Mouse (Mus musculus): Measurements from ENCODE around the gene Acot4. TPM values are rescaled to one million over a fixed set of nuclear protein-coding genes. Genes with fewer than 3 reads are reported as not detected.
"Not testable (repeated sequence)": the region's sequence is repeated elsewhere in the genome, so short reads cannot be mapped to it uniquely, and the experiment has no call there.

Acot4 gene
- polyA plus RNA-seq, 1 experiment from 2014 or later: 0.17 TPM

- H3K27ac ChIP-seq; H3K27me3 ChIP-seq; H3K9me3 ChIP-seq; H3K36me3 ChIP-seq; H3K4me1 ChIP-seq; H3K4me3 ChIP-seq; H3K9ac ChIP-seq; H3K4me2 ChIP-seq; ATAC-seq (ENCODE audit: insufficient number of reproducible peaks, low FRiP score, low TSS enrichment, low read depth): not testable (repeated sequence)
- 89% methylated on average over 5 of the region's 5 CpGs for WGBS
Measured at GRCm38 (mm10) chr12:84094666-84095065, 56.5 kb downstream of the Acot4 start.

Other genes with a start within 250 kb of the Acot4 start
- gene Numb, start 116.4 kb upstream of the Acot4 start, polyA plus RNA-seq (2015; fragmentation: Nextera tagmentation; extraction: Ambion mirVana): 36.6 and 37.5 TPM in 2 replicates
- 9.0 and 11.2 TPM in 2 replicates for gene Riox1, start 87.8 kb upstream of the Acot4 start, polyA plus RNA-seq (2015; fragmentation: Nextera tagmentation; extraction: Ambion mirVana)
- gene Heatr4, start 53.5 kb upstream of the Acot4 start, polyA plus RNA-seq (2015; fragmentation: Nextera tagmentation; extraction: Ambion mirVana): not detected in 2 replicates
- 26.1 and 26.5 TPM in 2 replicates for gene Acot2, start 50.5 kb upstream of the Acot4 start, polyA plus RNA-seq (2015; fragmentation: Nextera tagmentation; extraction: Ambion mirVana)
- gene Acot1, start 28.9 kb upstream of the Acot4 start, polyA plus RNA-seq (2015; fragmentation: Nextera tagmentation; extraction: Ambion mirVana): 58.3 and 59.5 TPM in 2 replicates
- gene Gm49366, start 556 bp downstream of the Acot4 start, polyA plus RNA-seq (2015; fragmentation: Nextera tagmentation; extraction: Ambion mirVana): not detected in 2 replicates
- not detected in 2 replicates for gene Acot3, start 13.8 kb downstream of the Acot4 start, polyA plus RNA-seq (2015; fragmentation: Nextera tagmentation; extraction: Ambion mirVana)
- not detected in 2 replicates for gene Acot5, start 30.9 kb downstream of the Acot4 start, polyA plus RNA-seq (2015; fragmentation: Nextera tagmentation; extraction: Ambion mirVana)
- 1.0 and 1.7 TPM in 2 replicates for gene Acot6, start 62.3 kb downstream of the Acot4 start, polyA plus RNA-seq (2015; fragmentation: Nextera tagmentation; extraction: Ambion mirVana)
- 5.9 and 6.3 TPM in 2 replicates for gene Dnal1, start 76.0 kb downstream of the Acot4 start, polyA plus RNA-seq (2015; fragmentation: Nextera tagmentation; extraction: Ambion mirVana)
- 0.78 and 0.93 TPM in 2 replicates for gene Pnma1, start 110.1 kb downstream of the Acot4 start, polyA plus RNA-seq (2015; fragmentation: Nextera tagmentation; extraction: Ambion mirVana)
- 13.2 and 13.8 TPM in 2 replicates for gene Elmsan1, start 180.5 kb downstream of the Acot4 start, polyA plus RNA-seq (2015; fragmentation: Nextera tagmentation; extraction: Ambion mirVana)
- gene Ptgr2, start 246.9 kb downstream of the Acot4 start, polyA plus RNA-seq (2015; fragmentation: Nextera tagmentation; extraction: Ambion mirVana): 15.9 and 22.6 TPM in 2 replicates

Data from limb, embryonic 15.5 days (tissue).